Mouse (Mus musculus) kidney, postnatal 36 days (tissue): ENCODE measurements around the gene P4hb.
"Not testable (repeated sequence)": the region's sequence is repeated elsewhere in the genome, so short reads cannot be mapped to it uniquely, and the experiment has no call there.

ENCODE experiments used
- DNase-seq, 2 experiments: peaks; one replicate each; pipeline ENCODE4 v3.0.0; 2021 to 2022; ENCODE audit warnings: mixed read lengths in 2 of 2

Gene P4hb

DNA sequence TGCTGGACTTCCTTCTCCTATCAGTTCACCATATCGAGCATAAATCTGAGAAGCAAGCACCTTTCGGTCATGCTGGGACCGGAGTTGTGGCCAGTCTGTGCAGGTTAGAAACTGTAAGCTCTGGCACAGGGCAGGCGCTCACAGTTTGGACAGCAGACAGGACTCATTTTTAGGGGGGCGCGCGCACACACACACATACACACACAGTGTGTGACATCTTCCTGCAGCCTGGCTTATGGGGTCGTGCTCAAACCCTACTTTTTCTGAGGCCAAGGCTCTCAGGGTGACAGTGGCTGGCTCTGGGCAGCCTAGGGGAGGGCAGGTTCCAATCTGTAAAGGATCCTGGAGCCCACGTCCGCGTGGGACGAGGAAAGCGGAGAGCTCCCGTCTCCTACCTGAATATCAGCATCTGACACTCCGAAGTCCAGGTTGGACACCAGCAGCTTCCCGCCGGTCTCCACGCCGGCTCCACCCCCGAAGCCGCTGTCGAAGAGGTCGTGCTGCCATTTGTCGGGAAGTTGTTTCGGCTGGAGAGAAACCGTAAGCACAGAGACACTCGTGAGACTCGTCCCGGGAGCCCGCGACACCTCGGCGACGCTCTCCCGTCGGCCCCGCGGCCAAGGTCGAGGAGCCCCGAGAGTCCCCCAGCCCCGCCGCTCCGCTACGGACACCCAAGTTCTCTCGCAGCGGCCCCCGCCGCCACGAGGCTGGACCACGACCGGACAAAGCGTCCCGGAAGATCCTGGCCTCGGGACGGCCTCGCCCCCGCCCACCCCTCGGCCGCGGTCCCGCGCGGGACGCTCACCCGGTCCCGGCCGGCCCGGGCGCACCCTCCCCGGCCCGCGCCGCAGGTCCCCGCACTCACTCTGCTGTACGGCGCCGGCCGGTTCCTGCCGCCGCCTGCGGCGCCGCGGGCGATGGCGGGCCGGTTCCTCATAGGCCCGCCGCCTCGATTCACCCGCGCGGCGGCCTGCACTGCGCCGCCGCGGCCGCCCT is 24.5 kb upstream of the P4hb start:
- peak in 1 of 2 experiments; percentile 61 for DNase-seq

DNA sequence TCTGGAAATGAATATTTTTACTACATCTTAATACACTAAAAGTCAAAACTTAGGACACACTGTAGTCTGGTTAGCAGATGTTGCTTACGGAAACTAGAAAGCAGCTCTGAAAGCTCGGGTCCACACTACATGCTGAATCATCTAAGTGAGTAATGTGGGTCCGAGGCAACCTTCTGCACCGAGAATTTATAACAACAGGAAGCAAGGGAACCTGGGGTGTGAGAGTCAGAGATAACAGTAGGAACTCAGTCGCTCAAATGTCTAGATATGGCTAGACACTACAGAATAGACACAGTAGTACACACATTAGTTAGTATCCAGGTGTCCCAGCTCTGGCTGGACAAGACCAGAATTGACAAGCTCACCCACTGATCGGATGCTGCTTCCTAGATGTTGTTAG is 15.5 kb upstream of the P4hb start:
- no peak for DNase-seq

DNA sequence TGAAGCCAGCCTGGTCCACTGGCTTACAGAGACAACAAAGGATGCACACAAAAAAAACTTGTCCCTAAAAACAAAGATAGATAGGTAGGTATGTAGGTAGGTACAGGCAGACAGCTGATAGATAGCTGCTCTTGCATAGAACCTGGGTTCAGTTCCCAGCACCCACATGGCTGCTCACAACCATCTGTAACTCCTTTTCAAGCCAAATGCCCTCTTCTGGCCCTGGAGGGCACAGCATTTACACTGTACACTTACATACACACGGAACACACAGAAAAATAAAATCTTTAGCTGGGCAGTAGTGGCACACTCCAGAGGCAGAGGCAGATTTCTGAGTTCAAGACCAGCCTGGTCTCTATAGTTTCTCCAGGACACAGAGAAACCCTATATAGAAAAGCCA is 10.9 kb upstream of the P4hb start:
- DNase-seq = no peak

DNA sequence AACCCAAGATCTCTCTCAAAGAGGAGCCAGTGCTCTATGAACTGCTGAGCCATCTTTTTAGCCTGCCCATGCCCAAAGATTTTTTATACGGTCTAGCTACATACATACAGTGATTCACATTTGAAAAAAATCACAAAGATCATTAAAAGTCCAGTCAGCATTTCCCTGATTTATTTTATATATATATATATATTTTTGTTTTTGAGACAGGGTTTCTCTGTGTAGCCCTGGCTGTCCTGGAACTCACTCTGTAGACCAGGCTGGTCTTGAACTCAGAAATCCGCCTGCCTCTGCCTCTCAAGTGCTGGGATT is 9.9 kb upstream of the P4hb start:
- not testable (repeated sequence) for DNase-seq

DNA sequence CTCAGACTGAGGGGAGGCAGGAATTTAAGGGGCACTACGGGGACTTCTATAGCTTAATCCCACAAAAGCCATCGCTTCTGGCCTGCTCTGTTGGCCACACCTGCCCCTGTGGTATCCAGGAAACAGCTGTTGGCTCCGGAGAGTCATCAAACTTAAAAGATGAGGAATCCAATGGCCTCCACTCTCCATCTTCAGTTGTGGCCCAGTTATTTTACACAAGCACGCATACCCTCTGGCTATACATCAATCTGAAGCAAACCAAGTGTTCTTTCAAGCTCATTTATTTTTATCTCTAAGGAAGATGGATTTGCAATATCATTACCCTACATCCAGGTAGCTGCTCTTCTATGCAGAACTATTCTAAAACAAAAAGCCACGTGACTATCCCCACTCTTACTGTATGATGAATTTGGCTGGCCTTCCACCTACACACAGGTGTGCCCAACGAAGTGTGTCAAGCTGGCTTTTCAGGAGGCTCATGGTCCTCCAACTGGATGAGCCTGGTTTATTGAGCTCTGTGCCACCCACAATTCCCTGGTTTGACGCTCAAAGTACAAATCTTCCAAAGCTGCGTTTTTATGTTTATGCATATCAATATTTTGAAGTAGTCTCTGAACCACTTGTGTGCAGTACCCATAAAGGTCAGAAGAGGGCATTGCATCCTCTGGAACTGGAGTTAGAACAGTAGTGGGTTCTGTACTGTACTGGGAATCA is 9.4 kb upstream of the P4hb start:
- DNase-seq = peak; percentile 43 to 66

DNA sequence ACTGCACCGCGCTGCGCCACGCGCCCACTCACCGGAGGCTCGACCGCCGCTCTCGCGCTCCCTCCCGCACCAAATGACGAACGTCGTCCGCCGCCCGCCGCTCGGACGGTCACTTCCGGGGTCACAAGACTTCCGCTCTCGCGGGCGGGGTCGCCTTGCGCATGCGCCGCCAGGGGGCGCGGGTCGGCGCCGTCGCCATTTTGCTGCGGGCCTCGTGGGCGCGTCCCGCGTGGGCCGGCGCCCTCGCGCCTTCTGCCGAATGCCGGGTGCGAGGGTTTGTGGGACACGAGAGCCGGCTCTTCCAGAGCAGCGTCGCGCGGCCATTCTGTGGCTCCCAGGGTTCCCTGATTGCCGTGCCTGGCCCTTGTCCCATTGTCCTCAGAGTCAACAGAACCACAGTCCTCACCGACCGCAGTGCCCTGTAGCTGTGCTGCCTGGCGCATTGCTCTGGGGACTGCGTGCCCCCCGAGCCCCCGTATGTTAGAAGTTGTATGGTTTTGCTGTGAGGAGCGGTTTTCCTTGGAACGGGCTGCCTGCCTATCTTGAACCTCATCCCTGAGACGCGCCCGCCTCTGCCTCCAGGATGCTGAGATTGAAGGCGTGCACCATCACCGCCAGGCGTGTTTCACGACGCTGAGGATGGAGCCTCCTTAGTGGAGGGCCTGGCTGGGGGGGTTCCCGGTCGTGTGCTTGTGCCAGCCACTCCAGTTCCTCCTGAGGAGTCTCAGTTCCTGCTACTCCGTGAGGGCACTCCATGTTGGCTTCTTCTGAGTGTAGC is 8.6 kb upstream of the P4hb start, which contains the start of gene Arhgdia:
Gene Arhgdia (minus strand): TSS at position 135 of the 778 bp plus-strand sequence.
- peak; percentile 86 to 93 for DNase-seq

DNA sequence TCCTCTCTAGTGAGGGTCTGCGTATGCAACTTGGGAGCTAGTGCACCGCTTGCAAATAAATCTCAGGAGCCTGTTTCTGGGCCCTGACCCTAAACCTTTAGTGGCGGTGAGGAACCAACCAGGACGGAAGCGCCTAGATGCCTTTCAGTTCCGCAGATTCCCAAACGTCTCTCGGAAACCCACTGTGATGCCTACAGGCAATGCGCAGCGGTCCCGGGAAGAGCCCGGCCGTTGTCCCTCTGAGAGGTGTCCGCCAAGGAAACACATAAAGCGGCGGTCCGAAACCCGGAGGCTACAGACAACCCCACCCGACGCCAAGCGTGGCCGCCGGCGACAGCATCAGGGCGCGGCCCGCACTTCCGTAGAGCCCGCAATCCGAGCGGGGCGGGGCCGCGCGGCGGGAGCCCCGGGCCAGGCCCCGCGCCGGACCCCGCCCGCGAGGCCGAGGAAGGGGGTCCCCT is 7.8 kb upstream of the P4hb start:
- DNase-seq = peak; percentile 28 to 65

DNA sequence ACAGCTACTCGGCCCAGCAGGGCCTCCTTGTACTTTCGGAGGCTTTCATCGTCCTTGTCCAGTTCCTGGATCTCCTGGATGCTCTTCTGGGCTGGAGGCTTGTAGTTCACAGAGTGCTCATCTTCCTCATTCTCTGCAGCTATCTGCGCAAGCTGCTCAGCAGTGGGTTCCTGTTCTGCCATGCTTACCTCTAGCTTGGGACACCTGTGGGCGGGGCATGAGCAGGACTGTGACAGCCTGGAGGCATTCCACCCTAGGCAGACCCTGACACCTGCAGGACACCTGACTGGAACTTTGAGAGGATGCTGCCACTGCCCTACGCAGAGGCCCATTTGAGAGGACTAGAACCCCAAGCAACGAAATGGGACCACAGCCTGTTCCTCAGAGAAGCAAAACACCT is 7.1 kb upstream of the P4hb start:
- peak; percentile 49 to 60 for DNase-seq

DNA sequence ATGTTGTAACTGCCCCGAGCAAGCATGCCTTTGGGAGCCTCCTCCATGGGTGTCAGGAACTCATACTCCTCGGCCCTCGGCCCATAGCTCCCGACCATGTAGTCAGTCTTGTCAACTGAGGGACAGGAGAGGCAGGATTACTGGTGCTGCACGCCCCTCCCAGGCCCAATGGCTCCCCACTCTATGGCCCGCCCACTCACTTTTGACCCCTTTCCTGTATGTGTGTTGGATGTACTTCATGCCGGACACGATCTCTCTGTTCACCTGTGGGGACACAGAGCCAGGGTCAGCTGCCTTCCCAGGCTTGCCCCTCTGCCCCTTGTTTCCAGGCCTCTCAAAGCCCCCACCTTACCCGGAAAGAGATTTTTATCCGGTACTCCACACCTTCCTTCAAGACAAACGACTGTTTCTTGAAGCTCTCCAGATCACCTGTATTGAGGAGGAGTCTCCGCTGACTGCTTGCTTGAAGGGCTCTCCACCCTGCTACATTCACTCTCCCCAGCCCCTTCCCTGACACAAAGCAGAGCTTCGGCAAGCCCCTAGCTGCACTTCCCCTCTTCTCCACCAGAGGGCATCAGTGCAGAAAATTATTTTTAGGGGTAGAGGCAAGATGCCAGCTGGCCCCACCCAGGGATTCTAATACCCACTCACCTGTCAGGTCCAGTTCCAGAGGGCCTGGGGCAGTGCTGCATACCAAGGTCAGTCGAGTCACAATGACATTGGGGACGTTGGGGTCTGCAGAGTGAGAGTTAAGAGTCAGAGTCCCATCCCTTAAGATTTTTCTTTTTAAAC is 6.5 kb upstream of the P4hb start:
- peak; percentile 72 to 86 for DNase-seq

DNA sequence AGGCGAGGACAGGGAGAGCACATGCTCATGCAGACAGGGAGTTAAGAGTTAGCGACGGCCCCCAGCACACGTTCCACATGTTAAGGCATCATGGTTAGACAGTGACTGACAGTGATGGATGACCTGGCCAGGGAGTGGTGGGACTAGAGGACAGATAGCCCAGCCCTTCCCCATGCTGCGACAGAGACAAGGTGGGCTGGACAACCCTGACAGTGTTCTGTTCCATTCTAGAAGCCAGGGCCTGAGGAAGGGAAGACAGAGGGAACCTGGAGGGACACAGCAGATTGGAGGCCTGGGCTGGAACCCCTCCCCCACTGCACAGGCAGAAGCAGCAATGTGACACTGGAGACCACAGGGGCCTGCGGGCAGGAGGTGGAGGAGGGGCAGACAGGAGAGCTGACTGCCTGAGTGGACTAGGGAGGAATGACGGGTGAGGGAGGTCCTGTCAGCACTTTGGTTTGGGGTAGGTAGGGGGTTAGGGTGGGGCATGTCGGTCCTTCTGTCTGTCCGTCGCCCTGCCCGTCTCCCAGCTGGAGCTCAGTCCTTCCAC is 5.7 kb upstream of the P4hb start:
- peak; percentile 21 to 55 for DNase-seq

DNA sequence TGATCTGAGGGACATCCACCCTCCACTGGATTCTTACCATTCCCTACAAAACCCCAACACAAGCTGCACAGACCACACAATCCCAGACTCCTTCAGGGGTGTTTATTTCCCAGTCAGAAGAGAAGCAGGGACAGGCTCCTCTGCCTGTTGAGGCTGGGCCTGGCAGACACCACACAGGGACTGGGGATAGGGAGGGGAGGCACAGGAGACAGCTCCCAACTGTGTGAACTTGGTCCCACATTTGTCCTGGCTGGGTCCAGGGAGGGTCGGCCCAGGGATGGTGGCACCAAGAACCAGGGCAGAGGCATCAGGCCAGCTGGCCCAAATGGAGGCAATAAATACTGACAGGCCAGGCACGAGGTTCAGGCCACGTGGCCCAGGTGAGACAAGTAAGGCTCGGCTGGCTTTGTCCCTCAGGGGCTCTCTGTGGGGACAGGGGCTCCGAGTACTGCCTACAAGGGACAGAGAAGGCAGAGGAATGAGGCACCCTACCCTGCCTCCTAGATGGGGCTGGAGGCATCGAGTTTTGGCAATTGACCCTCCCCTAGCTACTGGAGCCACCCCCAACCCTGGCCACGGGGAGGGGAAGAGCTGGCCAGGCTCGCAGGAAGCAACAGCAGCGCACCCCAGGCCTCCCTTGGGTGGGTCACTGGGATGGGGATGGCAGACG is 5.1 kb upstream of the P4hb start:
- peak; percentile 68 to 77 for DNase-seq

DNA sequence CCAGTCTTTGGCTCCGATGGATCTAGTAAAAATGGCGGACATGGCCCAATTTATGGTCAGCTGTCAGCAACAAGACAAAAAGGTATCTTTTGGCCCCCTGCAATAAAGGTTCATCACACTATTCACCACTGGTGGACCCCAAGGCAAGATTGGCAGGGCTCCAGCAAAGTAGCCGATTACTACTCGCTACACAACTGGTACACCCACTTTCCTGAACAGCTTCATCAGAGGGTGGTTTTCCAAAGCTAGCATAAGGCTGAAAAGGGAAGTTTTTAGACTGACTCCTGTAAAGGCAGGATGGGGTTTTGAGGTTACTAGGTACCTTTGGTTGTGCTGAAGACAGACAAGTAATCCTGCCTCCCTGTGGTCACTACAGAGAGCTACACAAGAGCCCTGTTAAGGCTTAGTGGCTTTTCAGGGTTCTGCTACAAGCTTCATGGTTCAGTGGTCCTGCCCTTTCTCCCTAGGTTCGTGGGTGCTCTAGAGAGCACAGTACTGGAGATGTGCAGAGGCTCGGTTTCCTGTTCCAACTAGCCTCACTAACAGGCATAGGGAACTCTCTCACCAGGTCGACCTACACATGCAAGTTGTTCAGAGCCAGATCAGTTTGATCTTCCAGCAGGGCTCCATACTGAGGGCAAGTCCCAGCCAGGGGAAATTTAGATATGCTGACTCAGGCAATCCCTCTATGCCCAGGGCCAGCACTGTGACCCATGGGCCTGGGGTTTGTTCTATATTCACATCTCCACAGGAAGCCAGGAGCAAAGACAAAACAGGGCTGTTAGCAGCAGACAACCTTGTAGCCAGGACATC is 4.4 kb upstream of the P4hb start:
- DNase-seq = peak; percentile 62 to 85

DNA sequence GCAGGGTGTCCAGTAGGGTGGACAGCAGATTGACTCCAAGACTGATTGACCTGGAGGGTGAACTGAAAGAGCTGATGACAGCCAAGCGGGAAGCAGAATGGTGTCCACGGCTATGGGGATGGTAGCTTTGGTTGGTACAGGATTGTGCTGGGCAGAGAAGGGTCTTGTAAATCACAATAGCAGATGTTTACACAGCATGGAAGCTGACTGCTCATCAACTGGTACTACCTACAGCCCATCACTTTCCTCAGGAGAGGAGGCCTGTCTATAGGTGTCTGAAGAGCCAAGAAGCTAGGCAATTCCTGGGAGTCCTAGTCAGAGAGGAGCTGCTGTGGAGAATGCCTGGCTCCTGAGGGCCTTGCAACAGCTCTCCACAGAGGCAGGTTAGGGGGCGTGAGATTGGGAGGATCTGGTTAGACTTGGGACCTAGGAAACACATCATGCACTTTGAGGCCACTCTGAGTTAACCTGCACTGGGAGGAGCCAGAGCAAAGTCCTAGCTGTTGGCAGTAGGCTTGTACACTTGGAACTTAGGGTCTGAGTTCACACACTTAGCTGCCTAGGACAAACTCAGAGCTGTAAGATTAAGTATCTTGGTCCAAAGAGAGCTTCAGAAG is 3.4 kb upstream of the P4hb start:
- peak; percentile 79 to 91 for DNase-seq

DNA sequence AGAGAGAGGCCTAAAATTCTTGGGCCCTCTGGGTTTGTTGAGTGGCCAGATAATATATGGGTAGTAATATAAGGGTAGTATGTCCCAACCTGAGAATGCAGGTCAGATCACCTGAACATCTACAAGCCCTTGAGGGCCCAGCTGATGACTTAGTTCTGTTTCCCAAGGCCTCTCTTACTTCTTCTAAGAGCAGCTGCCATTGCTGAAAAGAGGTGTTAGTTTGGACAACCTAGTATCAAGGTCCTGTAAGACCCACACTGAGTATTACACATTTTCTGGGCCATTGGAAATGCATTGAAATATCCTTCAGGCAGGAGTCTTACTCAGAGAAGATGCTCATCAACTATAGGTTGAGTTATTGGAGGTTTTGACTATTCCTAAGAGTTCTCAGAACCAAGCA is 2.9 kb upstream of the P4hb start:
- no peak for DNase-seq

DNA sequence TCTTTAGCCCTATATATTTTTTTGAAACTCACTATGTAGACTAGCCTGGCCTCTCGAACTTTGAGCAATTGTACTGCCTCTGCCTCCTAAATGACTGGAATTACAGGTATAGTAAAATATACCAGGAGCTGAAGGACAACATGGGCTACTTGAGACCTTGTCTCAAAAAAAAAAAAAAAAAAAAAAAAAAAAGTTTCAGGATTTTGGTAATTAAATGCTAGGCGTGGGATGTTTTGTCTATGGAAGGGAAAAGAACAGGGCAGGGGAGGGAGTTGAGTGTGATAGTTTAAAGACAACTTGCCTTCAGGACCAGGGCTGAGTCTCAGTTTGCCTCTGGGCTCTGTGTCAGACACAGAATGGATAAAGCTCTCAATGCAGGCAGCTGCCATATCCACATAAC is 2.0 kb upstream of the P4hb start:
- DNase-seq = no peak

DNA sequence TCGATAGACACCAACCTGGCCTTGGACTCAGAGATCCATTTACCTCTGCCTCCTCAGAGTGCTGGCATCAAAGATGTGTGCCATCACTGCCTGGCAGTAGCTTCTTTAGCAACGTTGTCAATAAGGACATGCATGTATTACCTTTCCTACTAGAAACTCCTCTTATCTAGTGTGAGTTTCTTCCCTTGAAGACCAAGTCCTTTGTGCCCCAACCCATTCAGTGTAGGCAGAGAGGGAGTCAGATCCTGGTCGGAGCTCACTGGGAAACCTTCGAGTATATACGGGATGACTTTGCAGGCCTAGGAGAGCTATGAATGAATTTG is 1.2 kb upstream of the P4hb start:
- no peak for DNase-seq

DNA sequence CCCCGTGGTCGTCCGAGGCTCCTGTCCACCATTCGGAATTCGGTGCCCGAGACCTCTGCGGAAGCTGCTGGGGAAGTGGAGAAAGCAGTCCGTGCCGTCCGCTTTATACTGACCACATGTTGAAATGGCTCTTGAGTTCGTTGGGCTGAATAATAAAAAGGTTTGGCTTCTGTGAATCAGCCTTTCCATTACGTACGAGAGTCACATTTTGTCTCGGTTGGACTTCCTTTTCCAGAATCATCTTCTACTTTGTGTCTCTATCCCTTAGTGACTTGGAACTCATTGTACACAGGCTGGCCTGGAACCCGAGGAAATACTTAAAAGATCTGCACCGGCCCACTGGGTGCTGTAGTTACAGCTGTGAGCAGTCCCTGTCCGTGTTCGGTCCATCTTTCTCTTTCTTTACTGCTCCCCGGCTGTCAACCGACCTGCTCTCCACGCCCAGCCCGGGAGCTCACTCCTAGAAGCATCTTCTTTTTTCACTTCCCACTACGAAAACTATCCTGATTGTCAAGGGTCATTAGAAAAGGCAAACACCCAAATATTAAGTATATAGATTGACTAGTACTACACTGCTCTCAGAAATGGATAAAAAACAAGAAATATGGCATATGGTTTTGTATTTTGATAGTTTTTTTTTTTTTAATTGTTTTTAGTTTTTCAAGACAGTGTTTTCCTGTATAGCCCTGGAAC is 678 bp upstream of the P4hb start:
- DNase-seq = peak in 1 of 2 experiments; percentile 22

DNA sequence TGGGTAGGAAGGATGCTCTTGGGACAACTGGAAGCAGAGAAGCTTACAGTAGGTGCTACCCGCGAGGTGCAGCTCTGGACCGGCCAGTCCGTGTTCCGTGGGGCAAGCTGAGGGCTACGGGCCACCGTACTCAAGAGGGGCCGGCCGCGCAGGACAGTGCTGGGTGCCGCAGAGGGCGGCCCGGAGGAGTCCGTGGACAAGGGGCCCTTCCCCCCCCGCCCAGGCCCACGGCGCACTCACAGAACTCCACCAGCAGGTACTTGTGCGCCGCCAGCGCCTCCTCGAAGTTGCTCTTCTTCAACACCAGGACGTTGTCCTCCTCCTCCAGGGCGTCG is 669 bp downstream of the P4hb start:
- no peak for DNase-seq

DNA sequence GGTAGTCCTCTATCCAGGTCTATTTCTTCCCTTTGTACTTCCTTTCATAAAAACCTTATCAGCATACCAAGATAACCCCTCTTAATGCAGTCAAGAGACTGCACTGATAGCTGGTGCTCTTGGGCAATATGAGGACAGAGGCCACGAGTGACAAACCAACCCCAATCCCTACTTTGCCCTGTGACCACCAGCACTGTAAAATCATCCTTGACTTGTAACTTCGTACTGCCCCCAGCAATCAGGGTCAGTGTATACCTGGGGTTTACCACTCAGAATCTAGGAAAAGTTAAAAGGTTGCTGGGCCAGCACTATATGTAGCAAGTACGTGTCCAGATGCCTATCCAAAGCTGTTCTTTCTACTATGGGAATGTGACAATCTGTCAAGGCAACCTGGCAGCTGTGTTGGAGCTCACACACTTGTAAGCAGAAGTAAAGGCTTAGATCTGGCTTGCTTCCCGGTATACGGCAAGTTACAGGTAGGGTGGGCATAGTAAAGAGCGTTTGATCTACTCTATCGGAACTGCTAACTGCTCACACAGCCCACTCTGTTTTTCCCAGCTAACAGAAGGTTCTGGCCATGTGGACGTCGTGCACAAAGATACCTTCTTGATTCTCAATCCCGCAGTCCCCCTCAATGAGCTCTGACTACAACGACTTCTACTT is 1.2 kb downstream of the P4hb start:
- DNase-seq = no peak
